18 mouse cellular contexts compared by ENCODE assay signal in the genomic region with DNA sequence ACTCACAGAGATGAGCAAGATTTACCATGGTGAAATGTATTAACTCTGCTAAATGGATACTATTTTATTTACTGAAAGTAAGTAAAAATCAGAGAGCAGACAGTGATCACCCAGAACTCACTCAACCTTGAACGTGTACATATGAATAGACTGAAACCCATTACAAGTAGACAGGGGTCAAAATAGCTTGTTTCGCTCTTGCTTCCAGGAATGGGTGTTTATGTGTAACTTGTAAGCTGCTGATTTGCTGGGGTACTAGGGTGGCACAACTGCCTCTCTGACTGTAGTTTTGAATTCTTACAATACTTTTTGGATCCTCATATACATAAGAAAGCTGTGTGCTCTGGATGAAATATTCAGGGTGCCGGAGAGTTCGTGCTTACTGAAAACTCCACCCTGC. TPM values are rescaled to one million over a fixed set of nuclear protein-coding genes. Genes with fewer than 3 reads are reported as not detected.
"Had no signal": no experiment of that assay in that cellular context is flagged by ENCODE, and none has a peak within 500 bp of the region (broad histone marks: within the 10 kb centered on the region; RNA-seq: fewer than 3 reads in every experiment).

No protein-coding gene starts in this region.

- H3K27me3 ChIP-seq: heart, embryonic 13.5 days; heart, embryonic 15.5 days; hindbrain, embryonic 12.5 days; intestine, embryonic 15.5 days; limb, embryonic 13.5 days; limb, embryonic 15.5 days; liver, embryonic 13.5 days; liver, embryonic 15.5 days had no signal

- H3K4me1 ChIP-seq: hindbrain, embryonic 10.5 days; hindbrain, embryonic 12.5 days; intestine, embryonic 15.5 days; liver, embryonic 13.5 days had no signal

- DNase-seq: gastrocnemius, postnatal 25 days; heart, adult 18-20 months; heart, postnatal 4 days; kidney, adult 18-20 months; kidney, postnatal 4 days; liver, embryonic 13.5 days had no signal

- H3K4me3 ChIP-seq: heart, embryonic 13.5 days; heart, embryonic 15.5 days; hindbrain, embryonic 10.5 days; hindbrain, embryonic 12.5 days; intestine, embryonic 15.5 days; layer of hippocampus, adult 2 months; left cerebral cortex, adult 2 months; limb, embryonic 13.5 days; limb, embryonic 15.5 days; liver, embryonic 13.5 days; liver, embryonic 15.5 days had no signal

- H3K36me3 ChIP-seq: intestine, embryonic 15.5 days had no signal

- H3K27ac ChIP-seq: heart, embryonic 13.5 days; heart, embryonic 15.5 days; hindbrain, embryonic 10.5 days; hindbrain, embryonic 12.5 days; hindbrain, embryonic 14.5 days; intestine, embryonic 15.5 days; layer of hippocampus, adult 2 months; left cerebral cortex, adult 2 months; limb, embryonic 13.5 days; limb, embryonic 15.5 days; liver, embryonic 13.5 days; liver, embryonic 15.5 days had no signal

RNA-seq across cellular contexts. Expression of gene A930033H14Rik, which starts 32.3 kb away (rescaled TPM):
- polyA plus RNA-seq: inflammation-experienced regulatory T-cells, adult 6 months had no signal
